Mouse (Mus musculus) forebrain, embryonic 10.5 days (tissue): ENCODE results near the gene Pih1d1. TPM values are rescaled to one million over a fixed set of nuclear protein-coding genes. Genes with fewer than 3 reads are reported as not detected.
"Not testable (repeated sequence)": the region's sequence is repeated elsewhere in the genome, so short reads cannot be mapped to it uniquely, and the experiment has no call there.

Experiments
- DNase-seq: peaks from one replicate; pipeline ENCODE4 v3.0.0-alpha.2; 2017; ENCODE audit warnings: low spot score; ENCODE audit errors: extremely low spot score
- H3K27ac ChIP-seq: fragments of 300-500 bp; sonication (generic); 2 replicates; pipeline ENCODE4 v1.5.1; 2016; ENCODE audit warnings: mild to moderate bottlenecking
- H3K27me3 ChIP-seq: fragments of 300-500 bp; sonication (generic); 2 replicates; pipeline ENCODE4 v1.6.1; 2016; ENCODE audit warnings: mild to moderate bottlenecking; ENCODE audit not compliant: poor library complexity, severe bottlenecking
- H3K36me3 ChIP-seq: fragments of 300-500 bp; sonication (generic); replicated peaks from 2 replicates; pipeline ENCODE4 v1.6.1; 2016; ENCODE audit warnings: mild to moderate bottlenecking, moderate library complexity
- H3K4me1 ChIP-seq: fragments of 300-500 bp; sonication (generic); 2 replicates; pipeline ENCODE4 v1.6.1; 2016
- H3K4me3 ChIP-seq: fragments of 300-500 bp; sonication (generic); 2 replicates; pipeline ENCODE4 v1.5.1; 2016; ENCODE audit warnings: mild to moderate bottlenecking, moderate library complexity
- H3K9me3 ChIP-seq: fragments of 300-500 bp; sonication (generic); 2 replicates; pipeline ENCODE4 v1.6.1; 2016; ENCODE audit warnings: mild to moderate bottlenecking, moderate library complexity
- WGBS: fragments of 180-500 bp; shearing (Covaris S2); methylation state at CpG from one replicate; pipeline ENCODE4 v1.1.7; 2016; 5-methylcytosine and 5-hydroxymethylcytosine counted together
- polyA plus RNA-seq: library from polyadenylated mRNA; unstranded; fragments of >200 nt; fragmentation: Nextera tagmentation; extraction: Ambion mirVana; gene quantifications from 2 replicates; pipeline ENCODE4 v1.2.1, GENCODE M21; 2016

Pih1d1 gene
- polyA plus RNA-seq, 1 experiment from 2014 or later: 98.5 TPM

DNA sequence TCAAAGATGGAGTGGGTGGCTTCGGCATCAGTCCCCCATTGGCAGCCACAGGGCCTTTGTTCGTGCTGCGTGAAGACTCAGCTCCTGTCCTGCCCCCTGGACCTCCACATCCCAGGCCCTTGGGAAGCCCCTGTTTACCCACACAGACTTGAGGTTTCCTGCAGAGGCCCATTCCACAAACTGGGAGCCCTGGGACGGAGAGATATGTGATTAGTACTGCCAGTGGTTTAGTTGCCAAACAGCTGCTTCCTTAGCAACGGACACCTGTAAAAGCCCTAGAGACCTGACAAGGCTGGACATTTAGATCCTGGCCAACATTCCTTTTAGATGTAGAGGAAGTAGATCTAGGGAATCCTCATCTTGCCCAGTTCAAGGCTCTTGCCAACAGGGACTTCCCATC lies 12.2 kb upstream of the Pih1d1 start:
- WGBS: 88% methylated on average over 5 of the region's 5 CpGs
- H3K4me1 ChIP-seq: no peaks in the 10 kb centered on the region
- no peak overlapping the region for H3K4me3 ChIP-seq
- DNase-seq: no peak
- peaks cover 10% of the 10 kb centered on the region for H3K27me3 ChIP-seq
- peaks cover 56% of the 10 kb centered on the region for H3K36me3 ChIP-seq
- H3K27ac ChIP-seq: no peak overlapping the region
- no peaks in the 10 kb centered on the region for H3K9me3 ChIP-seq

DNA sequence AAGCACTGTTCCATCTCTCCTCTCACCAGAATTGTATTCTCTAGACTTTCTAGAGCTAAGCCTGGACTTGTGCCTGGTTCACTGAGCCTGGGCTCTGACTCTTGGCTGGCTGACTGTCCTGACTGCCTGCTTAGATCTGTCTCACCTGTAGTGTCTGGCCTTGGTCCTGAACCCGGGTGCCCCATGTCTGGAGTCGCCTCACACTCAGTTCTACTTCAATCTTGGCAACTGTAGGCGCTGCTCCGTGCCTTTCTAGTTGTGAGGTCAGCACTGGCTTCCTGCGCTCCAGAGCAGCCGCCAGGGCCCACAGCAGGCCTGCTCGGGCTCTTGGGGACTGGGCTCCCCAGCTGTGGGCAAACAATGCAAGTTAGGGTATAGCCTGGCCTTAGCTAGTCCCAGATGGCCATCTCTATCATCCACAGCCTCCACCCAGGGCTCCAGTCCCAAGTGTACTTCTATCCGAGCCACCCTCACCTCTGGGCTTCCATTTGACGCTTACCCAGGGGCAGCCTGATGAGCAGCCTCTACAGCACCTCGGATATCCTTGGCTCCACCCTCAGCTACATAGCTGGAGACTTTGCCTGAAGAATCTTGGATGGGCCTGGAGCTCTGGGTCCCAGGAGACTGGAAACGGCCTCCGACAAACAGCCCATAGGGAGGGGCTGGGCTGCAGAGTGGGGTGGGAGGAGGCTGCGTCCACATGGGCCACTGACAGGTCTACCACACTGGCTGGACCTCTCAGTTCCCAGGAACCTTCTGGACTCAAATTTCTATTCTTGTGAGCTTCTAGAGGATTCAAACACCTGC lies 9.5 kb upstream of the Pih1d1 start:
- 91% methylated on average over 13 of the region's 13 CpGs for WGBS
- H3K4me3 ChIP-seq: no peak overlapping the region
- no peak for DNase-seq
- H3K27ac ChIP-seq: no peak overlapping the region
- H3K4me1 ChIP-seq: peaks cover 5% of the 10 kb centered on the region
- H3K9me3 ChIP-seq: no peaks in the 10 kb centered on the region
- no peaks in the 10 kb centered on the region for H3K27me3 ChIP-seq
- peaks cover 71% of the 10 kb centered on the region for H3K36me3 ChIP-seq

DNA sequence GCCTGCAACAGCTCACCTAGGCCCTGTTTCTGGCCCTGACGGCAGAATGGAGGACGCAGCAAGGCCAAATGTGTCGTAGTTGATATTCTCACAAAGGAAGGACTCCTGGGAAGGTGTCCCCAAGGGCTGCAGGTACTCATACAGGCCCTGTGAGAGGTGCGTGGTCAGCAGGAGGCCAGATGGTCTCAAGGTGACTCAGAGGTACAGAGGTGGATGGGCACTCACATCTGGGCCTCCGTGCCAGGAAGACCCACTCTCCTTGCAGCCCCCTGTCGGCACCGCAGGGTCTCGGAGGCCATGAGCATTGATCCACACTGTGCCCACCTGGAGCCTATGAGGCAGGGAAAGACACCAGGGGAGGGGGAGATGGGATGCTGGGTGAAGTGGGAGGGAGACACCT lies 8.6 kb upstream of the Pih1d1 start:
- H3K36me3 ChIP-seq: peaks cover 71% of the 10 kb centered on the region
- WGBS: 97% methylated on average over 8 of the region's 8 CpGs

DNA sequence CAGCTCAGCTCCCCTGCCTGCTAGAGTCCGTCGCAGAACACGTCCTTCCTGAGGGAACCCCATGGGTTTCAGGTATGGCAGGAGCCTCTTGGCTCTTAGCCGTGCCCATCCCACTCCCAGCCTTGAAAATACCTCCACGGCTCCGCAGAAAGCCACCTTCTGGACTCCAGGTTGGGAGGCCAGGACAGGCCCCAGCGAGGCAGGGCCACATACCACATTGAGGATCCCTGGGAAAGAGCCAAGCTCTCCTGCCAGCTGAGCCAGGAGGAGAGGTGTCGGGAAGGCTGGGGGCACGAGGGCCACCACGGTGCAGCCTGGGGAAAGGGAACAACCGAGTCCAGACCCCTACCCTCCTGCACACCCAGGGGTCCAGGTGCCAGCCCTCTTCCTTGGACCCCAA lies 6.8 kb upstream of the Pih1d1 start:
- Histone ChIP-seq H3K9me3 (no peaks in the 10 kb centered on the region), H3K4me3 (no peak overlapping the region), H3K4me1 (peaks cover 27% of the 10 kb centered on the region), H3K36me3 (peaks cover 60% of the 10 kb centered on the region), H3K27me3 (no peaks in the 10 kb centered on the region), H3K27ac (no peak overlapping the region)
- no peak for DNase-seq
- WGBS: 90% methylated on average over 11 of the region's 11 CpGs

More for the DNA sequence above, 8.6 kb upstream of the Pih1d1 start:
- no peak overlapping the region for H3K4me3 ChIP-seq
- no peak for DNase-seq
- H3K27ac ChIP-seq: 0 out of 2 replicates have a peak overlapping the region, but pooled peaks have one; percentile 20
- peaks cover 14% of the 10 kb centered on the region for H3K4me1 ChIP-seq
- no peaks in the 10 kb centered on the region for H3K27me3 ChIP-seq
- no peaks in the 10 kb centered on the region for H3K9me3 ChIP-seq

DNA sequence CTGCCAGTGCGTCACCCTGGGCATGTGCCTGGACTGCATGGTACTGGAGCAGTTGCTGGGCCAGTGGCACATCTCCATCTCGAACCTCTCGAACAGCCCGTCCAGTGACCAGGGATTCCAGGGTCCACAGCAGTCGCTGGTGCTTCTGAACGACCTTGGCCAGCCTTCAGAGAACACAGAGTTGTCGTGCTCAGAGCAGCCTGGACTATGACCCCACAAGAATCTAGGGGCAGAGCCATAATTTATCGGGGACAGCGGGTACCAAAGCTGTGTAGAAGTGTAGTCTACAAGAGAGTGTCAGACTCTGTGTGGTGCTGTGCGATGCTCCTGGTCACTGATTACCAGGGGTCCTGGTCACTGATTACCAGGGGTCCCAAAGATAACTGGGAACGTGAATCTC lies 6.2 kb upstream of the Pih1d1 start:
- WGBS: 93% methylated on average over 11 of the region's 11 CpGs
- Histone ChIP-seq H3K27me3 (no peaks in the 10 kb centered on the region), H3K36me3 (peaks cover 53% of the 10 kb centered on the region), H3K4me3 (no peak overlapping the region), H3K27ac (no peak overlapping the region), H3K9me3 (no peaks in the 10 kb centered on the region), H3K4me1 (peaks cover 27% of the 10 kb centered on the region)
- no peak for DNase-seq

DNA sequence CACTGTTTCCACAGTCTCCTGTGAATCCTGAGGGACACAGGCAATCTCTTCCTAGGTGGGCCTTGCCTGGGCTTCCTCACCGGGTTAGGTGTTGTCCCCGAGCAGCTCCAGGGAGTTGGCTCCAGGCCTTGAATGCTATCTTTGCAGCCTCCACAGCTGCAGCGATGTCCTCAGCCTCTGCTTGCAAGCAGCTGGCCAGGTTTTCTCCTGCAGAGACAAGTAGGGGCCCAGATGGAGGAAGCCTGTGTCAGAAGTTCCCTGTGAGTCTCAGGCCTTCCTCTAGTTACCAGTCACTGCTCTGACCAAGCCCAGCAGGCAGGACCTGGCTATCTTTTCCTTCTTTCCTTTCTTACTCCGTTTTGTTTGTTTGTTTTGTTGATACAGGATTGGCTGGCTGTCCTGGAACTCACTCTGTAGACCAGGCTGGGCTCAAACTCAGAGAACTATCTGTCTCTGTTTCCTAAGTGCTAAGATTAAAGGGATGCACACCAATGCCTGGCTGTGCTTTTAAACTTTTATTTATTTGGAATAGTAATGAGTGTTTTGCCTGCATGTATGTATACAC lies 5.5 kb upstream of the Pih1d1 start:
- Histone ChIP-seq H3K4me3 (no peak overlapping the region), H3K27me3 (no peaks in the 10 kb centered on the region), H3K27ac (no peak overlapping the region), H3K36me3 (peaks cover 47% of the 10 kb centered on the region), H3K9me3 (no peaks in the 10 kb centered on the region), H3K4me1 (peaks cover 32% of the 10 kb centered on the region)
- DNase-seq: no peak
- WGBS: 68% methylated on average over 4 of the region's 4 CpGs

DNA sequence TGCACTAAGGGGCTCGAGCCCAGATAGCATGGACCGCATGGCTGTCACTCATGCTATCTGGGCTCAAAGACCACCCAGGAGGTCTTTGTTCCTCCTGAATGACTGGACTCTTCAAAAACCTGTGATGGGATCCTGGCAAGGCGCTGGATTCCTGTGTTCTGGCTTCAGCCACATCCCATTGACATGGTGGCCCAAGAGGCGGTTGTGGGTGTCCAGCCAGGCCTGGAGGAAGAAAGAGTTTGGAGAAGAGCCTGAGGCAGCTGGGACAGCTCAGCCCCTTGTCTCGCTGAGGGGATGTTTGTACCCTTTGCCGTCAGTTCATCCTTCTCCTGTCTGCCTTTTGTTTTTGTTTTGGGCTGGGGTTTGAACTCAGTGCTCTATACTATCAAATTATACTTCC lies 4.6 kb upstream of the Pih1d1 start:
- H3K4me1 ChIP-seq: peaks cover 35% of the 10 kb centered on the region
- WGBS: 46% methylated on average over 6 of the region's 6 CpGs
- peak overlapping the region; percentile 63 for H3K27ac ChIP-seq
- H3K4me3 ChIP-seq: no peak overlapping the region
- DNase-seq: no peak
- no peaks in the 10 kb centered on the region for H3K27me3 ChIP-seq
- H3K9me3 ChIP-seq: no peaks in the 10 kb centered on the region
- H3K36me3 ChIP-seq: peaks cover 37% of the 10 kb centered on the region

DNA sequence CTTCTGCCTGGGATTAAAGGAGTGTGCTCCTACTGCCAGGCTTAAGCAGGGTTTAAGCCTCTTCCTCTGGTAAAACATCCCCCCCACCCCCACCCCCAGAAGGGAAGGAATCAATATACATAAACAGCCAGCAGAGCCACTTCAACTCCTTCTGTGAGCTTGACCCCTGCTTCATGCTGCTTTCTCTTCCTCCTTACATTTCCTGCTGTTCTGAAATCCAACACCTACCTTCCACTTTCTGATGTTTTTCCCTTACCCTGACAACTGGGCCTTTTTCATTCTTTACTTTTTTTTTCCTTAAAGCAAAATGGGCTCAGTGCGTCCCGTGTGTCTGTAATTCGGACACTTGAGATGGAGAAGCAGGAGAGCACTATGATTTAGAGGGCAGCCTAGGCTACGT lies 3.8 kb upstream of the Pih1d1 start:
- Histone ChIP-seq H3K9me3 (no peaks in the 10 kb centered on the region), H3K27ac (peak overlapping the region; percentile 52; the same call in 1 of the 2 replicates), H3K36me3 (peaks cover 30% of the 10 kb centered on the region), H3K4me1 (peaks cover 43% of the 10 kb centered on the region), H3K27me3 (no peaks in the 10 kb centered on the region), H3K4me3 (no peak overlapping the region)
- WGBS: 71% methylated on average over 4 of the region's 4 CpGs
- no peak for DNase-seq

DNA sequence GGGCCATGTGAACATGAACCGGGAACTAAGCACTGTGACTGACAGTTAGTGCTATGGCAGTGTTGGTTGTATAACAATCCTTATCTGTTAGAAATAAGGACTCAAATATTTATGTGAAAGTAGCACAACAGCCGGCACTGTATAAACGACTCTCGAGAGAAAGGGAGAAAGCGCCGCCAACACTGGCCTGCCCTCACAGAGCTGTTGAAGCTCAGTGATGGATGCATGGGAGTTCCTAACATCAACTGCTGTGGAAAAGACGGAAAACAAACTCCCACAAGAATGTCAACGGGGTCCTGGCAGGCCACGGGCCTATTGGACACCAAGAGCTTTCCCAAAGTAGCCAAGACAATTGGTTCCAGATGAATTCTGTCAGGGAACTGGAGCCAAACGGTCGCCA lies 2.8 kb upstream of the Pih1d1 start:
- Histone ChIP-seq H3K9me3 (no peaks in the 10 kb centered on the region), H3K36me3 (peaks cover 20% of the 10 kb centered on the region), H3K27me3 (no peaks in the 10 kb centered on the region), H3K4me3 (no peak overlapping the region), H3K4me1 (peaks cover 45% of the 10 kb centered on the region), H3K27ac (peak overlapping the region; percentile 52; the same call in 1 of the 2 replicates)
- WGBS: 72% methylated on average over 11 of the region's 11 CpGs
- no peak for DNase-seq

DNA sequence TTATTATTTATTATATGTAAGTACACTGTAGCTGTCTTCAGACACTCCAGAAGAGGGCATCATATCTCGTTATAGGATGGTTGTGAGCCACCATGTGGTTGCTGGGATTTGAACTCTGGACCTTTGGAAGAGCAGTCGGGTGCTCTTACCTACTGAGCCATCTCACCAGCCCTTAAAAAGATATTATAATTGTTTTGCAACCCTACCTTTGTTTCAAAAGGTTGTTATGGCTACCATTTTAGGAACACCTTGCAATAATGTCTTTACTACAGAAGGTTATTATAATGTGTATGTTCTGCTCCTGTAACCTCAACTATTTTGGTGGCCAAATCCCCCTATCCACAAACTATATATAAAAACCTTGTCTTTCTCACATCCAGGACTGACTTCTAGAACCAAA lies 1.1 kb upstream of the Pih1d1 start:
- WGBS: 91% methylated on average over 2 of the region's 2 CpGs
- not testable (repeated sequence) for H3K9me3 ChIP-seq, H3K27ac ChIP-seq, DNase-seq, H3K27me3 ChIP-seq
- H3K4me3 ChIP-seq: peak overlapping the region; percentile 74; the same call in 1 of the 2 replicates
- peaks cover 45% of the 10 kb centered on the region for H3K4me1 ChIP-seq
- H3K36me3 ChIP-seq: peaks cover 17% of the 10 kb centered on the region

DNA sequence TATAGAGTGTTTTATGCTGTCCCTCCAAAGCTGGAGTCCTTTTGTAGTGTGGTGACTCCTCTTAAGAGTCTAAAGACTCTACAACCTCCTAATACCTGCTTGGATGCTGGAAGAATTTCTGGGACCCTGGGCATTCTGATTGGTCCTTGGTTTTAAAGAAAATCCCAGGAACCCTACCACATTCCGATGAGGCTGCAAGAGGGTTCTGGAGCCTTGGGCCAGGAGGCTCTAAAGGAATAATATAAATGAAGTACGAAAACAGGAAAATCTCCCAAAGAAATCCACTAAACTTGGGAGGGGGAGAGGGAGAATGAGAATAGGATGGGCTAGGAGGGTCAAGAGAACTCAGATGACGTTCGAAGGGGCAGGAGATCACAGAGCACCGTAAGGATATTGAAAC lies 517 bp upstream of the Pih1d1 start:
- Histone ChIP-seq H3K9me3 (no peaks in the 10 kb centered on the region), H3K36me3 (peaks cover 18% of the 10 kb centered on the region), H3K27me3 (no peaks in the 10 kb centered on the region), H3K4me3 (peak overlapping the region; percentile 74), H3K4me1 (peaks cover 45% of the 10 kb centered on the region), H3K27ac (peak overlapping the region; percentile 98)
- DNase-seq: no peak
- WGBS: 2% methylated on average over 5 of the region's 5 CpGs

DNA sequence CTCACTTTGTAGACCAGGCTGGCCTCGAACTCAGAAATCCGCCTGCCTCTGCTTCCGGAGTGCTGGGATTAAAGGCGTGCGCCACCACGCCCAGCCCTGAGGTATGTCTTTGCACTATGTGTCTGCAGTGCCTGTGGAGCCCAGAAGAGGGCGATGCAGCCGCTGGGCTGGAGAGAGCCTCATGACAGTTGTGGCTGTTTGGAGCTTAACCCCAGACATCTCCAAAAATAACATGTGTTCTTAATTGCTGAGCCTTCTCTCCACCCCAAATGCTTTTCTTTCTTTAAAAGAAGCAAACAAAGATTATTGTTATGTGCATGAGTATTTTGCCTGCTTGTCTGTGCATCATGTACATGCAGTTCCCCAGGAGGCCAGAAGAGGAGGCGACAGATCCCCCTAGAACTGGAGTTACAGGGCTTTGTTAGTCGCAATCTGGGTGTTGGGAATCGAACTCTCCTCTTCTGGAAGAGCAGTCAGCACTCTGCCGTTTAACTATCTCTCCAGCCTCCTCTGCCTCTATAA lies 951 bp downstream of the Pih1d1 start:
- 79% methylated on average over 12 of the region's 12 CpGs for WGBS

DNA sequence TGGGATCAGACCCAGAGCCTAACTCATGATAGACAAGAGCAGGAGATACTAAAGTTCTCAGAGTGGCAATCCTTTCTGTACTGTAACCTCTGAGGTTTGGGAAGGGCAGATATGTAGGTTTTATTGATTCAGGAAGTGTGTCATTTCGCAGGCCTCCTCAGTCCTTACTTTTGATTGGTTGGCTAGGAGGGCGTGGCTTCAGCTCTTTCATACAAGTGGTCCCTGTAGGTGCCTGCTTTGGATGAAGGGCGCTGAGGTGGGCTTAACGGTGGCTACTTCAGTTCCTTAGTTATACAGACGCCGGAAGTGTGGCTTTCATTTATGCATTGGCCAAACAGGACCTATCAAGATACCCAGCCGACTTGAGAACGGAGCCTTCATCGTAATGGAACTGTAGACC lies 1.5 kb downstream of the Pih1d1 start:
- H3K27ac ChIP-seq: no peak overlapping the region
- no peaks in the 10 kb centered on the region for H3K9me3 ChIP-seq
- WGBS: 85% methylated on average over 9 of the region's 9 CpGs
- H3K4me3 ChIP-seq: no peak overlapping the region; the same call in 1 of the 2 replicates
- DNase-seq: no peak
- H3K27me3 ChIP-seq: no peaks in the 10 kb centered on the region
- peaks cover 30% of the 10 kb centered on the region for H3K4me1 ChIP-seq
- H3K36me3 ChIP-seq: peaks cover 37% of the 10 kb centered on the region

More for the DNA sequence above, 951 bp downstream of the Pih1d1 start:
- DNase-seq: peak; percentile 44
- peaks cover 32% of the 10 kb centered on the region for H3K36me3 ChIP-seq
- peak overlapping the region; percentile 98 for H3K27ac ChIP-seq
- peak overlapping the region; percentile 74 for H3K4me3 ChIP-seq
- no peaks in the 10 kb centered on the region for H3K27me3 ChIP-seq
- no peaks in the 10 kb centered on the region for H3K9me3 ChIP-seq
- H3K4me1 ChIP-seq: peaks cover 36% of the 10 kb centered on the region
